Mouse (Mus musculus): Measurements from ENCODE around the gene Alox12b.

GRCm38 (mm10) chr11:69116843-69117242, 39.9 kb upstream of the Alox12b start:
- no peak for TF ChIP-seq CTCF (IDR thresholded peaks at IDR 0.05; ENCODE audit: insufficient read depth, low read depth, low read length)
- no peak for TF ChIP-seq POLR2A (IDR thresholded peaks at IDR 0.05; ENCODE audit: insufficient read depth, low read depth, low read length)
